Comparison of ENCODE assay signal across 8 mouse cellular contexts in genomic region chr15:80256242-80256641, GRCm38 (mm10). TPM values are rescaled to one million over a fixed set of nuclear protein-coding genes. Genes with fewer than 3 reads are reported as not detected.
DNase-seq lines count a peak whose midpoint lies in the region; ATAC-seq and TF ChIP-seq lines count a peak whose summit lies in the region.

No protein-coding gene starts in this region.

- WGBS in kidney, postnatal 0 days: 4% methylated on average over 16 of the region's 16 CpGs

- ATAC-seq in kidney, postnatal 0 days (replicated peaks; ENCODE audit: low FRiP score, low read depth): no peak

- H3K27ac ChIP-seq in testis, adult 2 months (ENCODE audit: control insufficient read depth, insufficient read depth, low read depth, low read length): peak overlapping the region; percentile 82
- peak overlapping the region; percentile 98 for H3K27ac ChIP-seq in kidney, postnatal 0 days

- no peaks in the 10 kb centered on the region for H3K27me3 ChIP-seq in testis, adult 2 months (ENCODE audit: control insufficient read depth, insufficient read depth, low read length)
- no peaks in the 10 kb centered on the region for H3K27me3 ChIP-seq in kidney, postnatal 0 days (ENCODE audit: insufficient read depth, low read length)
- no peaks in the 10 kb centered on the region for H3K27me3 ChIP-seq in myocyte (ENCODE audit: control insufficient read depth, insufficient read depth, insufficient read length)

- H3K36me3 ChIP-seq in testis, adult 2 months (ENCODE audit: control insufficient read depth, insufficient read depth, low read length): no peaks in the 10 kb centered on the region; the same call in none of the 2 replicates
- peaks cover 23% of the 10 kb centered on the region for H3K36me3 ChIP-seq in kidney, postnatal 0 days (ENCODE audit: insufficient read depth, low read length)
- peaks cover 44% of the 10 kb centered on the region for H3K36me3 ChIP-seq in myocyte (ENCODE audit: control insufficient read depth, insufficient read depth)

- TF ChIP-seq CTCF in testis, adult 2 months (IDR thresholded peaks at IDR 0.05; ENCODE audit: control insufficient read depth, insufficient read depth, insufficient replicate concordance, low read depth, low read length): no peak
- TF ChIP-seq CTCF in kidney, postnatal 0 days (IDR thresholded peaks at IDR 0.05; ENCODE audit: low read depth): no peak

- peaks cover 17% of the 10 kb centered on the region for H3K79me2 ChIP-seq in myocyte (ENCODE audit: control insufficient read depth, insufficient read depth)

- peaks cover 8% of the 10 kb centered on the region for H3K4me1 ChIP-seq in testis, adult 2 months (ENCODE audit: control insufficient read depth, insufficient read depth, low read length)
- H3K4me1 ChIP-seq in kidney, postnatal 0 days (replicated peaks; ENCODE audit: insufficient read depth, low read length): peaks cover 28% of the 10 kb centered on the region

- peak overlapping the region; percentile 87 for H3K4me3 ChIP-seq in testis, adult 2 months (ENCODE audit: control insufficient read depth, low read depth, low read length)
- peak overlapping the region; percentile 90 for H3K4me3 ChIP-seq in kidney, postnatal 0 days (replicated peaks; ENCODE audit: low read depth, low read length)
- peak overlapping the region; percentile 95 for H3K4me3 ChIP-seq in myocyte

- peak overlapping the region; percentile 98 for H3K4me2 ChIP-seq in kidney, postnatal 0 days (ENCODE audit: low read length)
- H3K4me2 ChIP-seq in myocyte (ENCODE audit: low read depth): peak overlapping the region; percentile 92

- DNase-seq in adrenal gland, postnatal 10 days: peak; percentile 28
- no peak for DNase-seq in adrenal gland, postnatal 4 days (ENCODE audit: low spot score in 2 of 2)
- no peak for DNase-seq in testis, postnatal 14 days (ENCODE audit: low spot score)
- no peak for DNase-seq in kidney, postnatal 0 days (ENCODE audit: low spot score)
- DNase-seq in right cerebral cortex, postnatal 36 days (ENCODE audit: low spot score in 2 of 2): no peak
- DNase-seq in adrenal gland, adult 8-10 months: no peak

- H3K9me3 ChIP-seq in kidney, postnatal 0 days (replicated peaks; ENCODE audit: low read length): no peaks in the 10 kb centered on the region

- TF ChIP-seq POLR2A in testis, adult 2 months (IDR thresholded peaks at IDR 0.05; ENCODE audit: control insufficient read depth, low read depth, low read length): no peak
- TF ChIP-seq POLR2A in myocyte (IDR thresholded peaks at IDR 0.05; ENCODE audit: insufficient read length, low read depth): peak; percentile 45

- peak overlapping the region; percentile 86 for H3ac ChIP-seq in myocyte (ENCODE audit: control insufficient read depth, insufficient read length)

- peak overlapping the region; percentile 98 for H3K9ac ChIP-seq in kidney, postnatal 0 days (ENCODE audit: low read depth, low read length)

TF ChIP-seq in myocyte, 11 proteins besides CTCF, POLR2A, EP300 and RAD21:
- peak; percentile 83 for TF ChIP-seq POLR2AphosphoS2 (IDR thresholded peaks at IDR 0.05; ENCODE audit: insufficient read length, low read depth)
- no peak for TF ChIP-seq MAX (IDR thresholded peaks at IDR 0.05; ENCODE audit: low read depth)

RNA-seq across cellular contexts. Expression of gene Atf4, which starts 1.3 kb away (rescaled TPM):
- total RNA-seq in adrenal gland, postnatal 10 days (2021): 100 to 1,000 TPM; 121 to 199 TPM
- total RNA-seq in adrenal gland, postnatal 4 days (2021): 100 to 1,000 TPM; 145 to 157 TPM
- polyA plus RNA-seq in testis, adult 2 months (2012; rRNA removed): 46.0 and 46.7 TPM in 2 replicates
- 116 and 118 TPM in 2 replicates for polyA plus RNA-seq in kidney, postnatal 0 days (2015; fragmentation: Nextera tagmentation; extraction: Ambion mirVana)
- 1,038 TPM for polyA plus RNA-seq in myocyte (2012; fragmentation: generic; extraction: Trizol)
- total RNA-seq in adrenal gland, adult 8-10 months (2022): 100 to 1,000 TPM; 141 to 245 (median 164) TPM

RNA-seq across cellular contexts. Expression of gene Rps19bp1, which starts 7.9 kb away (rescaled TPM):
- total RNA-seq in adrenal gland, postnatal 10 days (2021): 10 to 100 TPM; 33.0 to 37.6 TPM
- total RNA-seq in adrenal gland, postnatal 4 days (2021): 10 to 100 TPM; 35.7 to 41.1 TPM
- 13.6 and 14.5 TPM in 2 replicates for polyA plus RNA-seq in testis, adult 2 months (2012; rRNA removed)
- polyA plus RNA-seq in kidney, postnatal 0 days (2015; fragmentation: Nextera tagmentation; extraction: Ambion mirVana): 53.5 and 62.7 TPM in 2 replicates
- polyA plus RNA-seq in myocyte (2012; fragmentation: generic; extraction: Trizol): 144 TPM
- total RNA-seq in adrenal gland, adult 8-10 months (2022): 10 to 100 TPM; 32.7 to 41.0 (median 38.4) TPM

RNA-seq across cellular contexts. Expression of gene AC140267.1, which starts 20.6 kb away (rescaled TPM):
- 10 to 100 TPM in 1 of 2 experiments, 1 to 10 TPM in 1; 6.9 to 19.1 TPM for total RNA-seq in adrenal gland, postnatal 10 days (2021)
- 1 to 10 TPM; 7.3 to 8.9 TPM for total RNA-seq in adrenal gland, postnatal 4 days (2021)
- polyA plus RNA-seq in testis, adult 2 months (2012; rRNA removed): not detected in 2 replicates
- not detected in 2 replicates for polyA plus RNA-seq in kidney, postnatal 0 days (2015; fragmentation: Nextera tagmentation; extraction: Ambion mirVana)
- not detected for polyA plus RNA-seq in myocyte (2012; fragmentation: generic; extraction: Trizol)
- 10 to 100 TPM in 3 of 4 experiments, 1 to 10 TPM in 1; 8.7 to 29.0 (median 17.7) TPM for total RNA-seq in adrenal gland, adult 8-10 months (2022)

RNA-seq across cellular contexts. Expression of gene Mief1, which starts 22.4 kb away (rescaled TPM):
- 10 to 100 TPM; 42.8 to 46.6 TPM for total RNA-seq in adrenal gland, postnatal 10 days (2021)
- 10 to 100 TPM; 41.9 to 46.6 TPM for total RNA-seq in adrenal gland, postnatal 4 days (2021)
- 38.4 and 43.6 TPM in 2 replicates for polyA plus RNA-seq in testis, adult 2 months (2012; rRNA removed)
- polyA plus RNA-seq in kidney, postnatal 0 days (2015; fragmentation: Nextera tagmentation; extraction: Ambion mirVana): 19.9 and 20.5 TPM in 2 replicates
- polyA plus RNA-seq in myocyte (2012; fragmentation: generic; extraction: Trizol): 24.3 TPM
- total RNA-seq in adrenal gland, adult 8-10 months (2022): 10 to 100 TPM; 44.4 to 49.4 (median 48.5) TPM

RNA-seq across cellular contexts. Expression of gene Cacna1i, which starts 30.8 kb away (rescaled TPM):
- 1 to 10 TPM in 1 of 2 experiments, under 1 TPM in 1; 0.27 to 1.1 TPM for total RNA-seq in adrenal gland, postnatal 10 days (2021)
- 1 to 10 TPM; 1.2 to 1.3 TPM for total RNA-seq in adrenal gland, postnatal 4 days (2021)
- 1.1 and 1.2 TPM in 2 replicates for polyA plus RNA-seq in testis, adult 2 months (2012; rRNA removed)
- not detected in 2 replicates for polyA plus RNA-seq in kidney, postnatal 0 days (2015; fragmentation: Nextera tagmentation; extraction: Ambion mirVana)
- polyA plus RNA-seq in myocyte (2012; fragmentation: generic; extraction: Trizol): 0.04 TPM
- 1 to 10 TPM in 1 of 4 experiments, under 1 TPM in 3; 0.32 to 1.0 (median 0.77) TPM for total RNA-seq in adrenal gland, adult 8-10 months (2022)
